ENCODE assay signal across 10 mouse cellular contexts in genomic region chr19:47461838-47462237, GRCm38 (mm10). TPM values are rescaled to one million over a fixed set of nuclear protein-coding genes. Genes with fewer than 3 reads are reported as not detected.
A peak's percentile ranks its signal among the peaks of the same experiment; 100 is the strongest.
DNase-seq lines count a peak whose midpoint lies in the region; ATAC-seq and TF ChIP-seq lines count a peak whose summit lies in the region.
"Had no signal": no experiment of that assay in that cellular context is flagged by ENCODE, and none has a peak within 500 bp of the region (broad histone marks: within the 10 kb centered on the region; RNA-seq: fewer than 3 reads in every experiment).

No protein-coding gene starts in this region.

- no peak overlapping the region for H3ac ChIP-seq in myocyte (ENCODE audit: control insufficient read depth, insufficient read length)

- H3K79me2 ChIP-seq in myocyte (ENCODE audit: control insufficient read depth, insufficient read depth) = peaks cover 46% of the 10 kb centered on the region

- peak overlapping the region; percentile 91 for H3K27ac ChIP-seq in gastrocnemius, adult 2 months
- no peak overlapping the region for H3K27ac ChIP-seq in liver, embryonic 11.5 days (ENCODE audit: low read depth, low read length)
- H3K27ac ChIP-seq in hindbrain, embryonic 12.5 days = no peak overlapping the region
- no peak overlapping the region for H3K27ac ChIP-seq in thymus, adult 2 months (ENCODE audit: control insufficient read depth, insufficient read depth, low read length)
- H3K27ac ChIP-seq: midbrain, embryonic 12.5 days had no signal

- peak; percentile 48 for TF ChIP-seq CTCF in gastrocnemius, adult 2 months (IDR thresholded peaks at IDR 0.05)
- TF ChIP-seq CTCF in thymus, adult 2 months (IDR thresholded peaks at IDR 0.05; ENCODE audit: borderline replicate concordance, control insufficient read depth, extremely low read depth, insufficient read depth, low read length, poor library complexity) = no peak

- intact Hi-C loops in gastrocnemius, adult 2 months (cut with DNase I) = loop anchor here (5.0 kb wide), 2 partner anchors 60 to 80 kb away; no protein-coding TSS in a partner anchor
- intact Hi-C loops in gastrocnemius, postnatal 36 days (cut with DNase I) = loop anchor here (5.0 kb wide), 1 partner anchor 60 kb away; no protein-coding TSS in a partner anchor

- no peak for ATAC-seq in liver, embryonic 11.5 days (replicated peaks; ENCODE audit: low FRiP score)
- ATAC-seq in hindbrain, embryonic 12.5 days (ENCODE audit: low FRiP score) = no peak

- DNase-seq in gastrocnemius, adult 2 months = peak; percentile 22
- no peak for DNase-seq in gastrocnemius, postnatal 36 days
- no peak for DNase-seq in liver, embryonic 11.5 days (ENCODE audit: low spot score)
- no peak for DNase-seq in liver
- DNase-seq in thymus, adult 2 months = no peak
- DNase-seq in left cerebral cortex, adult 9 months (ENCODE audit: low spot score in 2 of 2) = no peak
- DNase-seq: right cerebral cortex, adult 18-20 months had no signal

- H3K9ac ChIP-seq in liver, embryonic 11.5 days (ENCODE audit: low read depth, low read length) = no peak overlapping the region
- H3K9ac ChIP-seq in hindbrain, embryonic 12.5 days = no peak overlapping the region
- H3K9ac ChIP-seq: midbrain, embryonic 12.5 days had no signal

- H3K4me1 ChIP-seq in liver, embryonic 11.5 days (replicated peaks; ENCODE audit: control insufficient read depth, insufficient read depth, low read length) = peaks cover 40% of the 10 kb centered on the region
- H3K4me1 ChIP-seq in hindbrain, embryonic 12.5 days = peaks cover 60% of the 10 kb centered on the region
- H3K4me1 ChIP-seq in thymus, adult 2 months (replicated peaks; ENCODE audit: control insufficient read depth, insufficient read depth, low read length) = peaks cover 47% of the 10 kb centered on the region

- H3K4me2 ChIP-seq in liver, embryonic 11.5 days = peak overlapping the region; percentile 97; the same call in 1 of the 2 replicates
- H3K4me2 ChIP-seq in hindbrain, embryonic 12.5 days (replicated peaks) = peak overlapping the region; percentile 86; the same call in 1 of the 2 replicates
- H3K4me2 ChIP-seq in myocyte (ENCODE audit: low read depth) = peak overlapping the region; percentile 98

- TF ChIP-seq POLR2A in myocyte (IDR thresholded peaks at IDR 0.05; ENCODE audit: insufficient read length, low read depth) = no peak
- no peak for TF ChIP-seq POLR2A in thymus, adult 2 months (IDR thresholded peaks at IDR 0.05; ENCODE audit: control insufficient read depth, extremely low read depth, insufficient read depth, low read length, poor library complexity)

- peak overlapping the region; percentile 28; the same call in 1 of the 2 replicates for H3K4me3 ChIP-seq in gastrocnemius, adult 2 months
- H3K4me3 ChIP-seq in liver, embryonic 11.5 days (ENCODE audit: low read depth, low read length) = no peak overlapping the region
- no peak overlapping the region for H3K4me3 ChIP-seq in hindbrain, embryonic 12.5 days
- peak overlapping the region; percentile 98 for H3K4me3 ChIP-seq in myocyte
- H3K4me3 ChIP-seq in thymus, adult 2 months (ENCODE audit: control insufficient read depth, insufficient read depth, low read length) = no peak overlapping the region

- H3K9me3 ChIP-seq in liver, embryonic 11.5 days (ENCODE audit: control insufficient read depth, low read length) = no peaks in the 10 kb centered on the region
- no peaks in the 10 kb centered on the region for H3K9me3 ChIP-seq in hindbrain, embryonic 12.5 days (replicated peaks)

- no peaks in the 10 kb centered on the region for H3K36me3 ChIP-seq in liver, embryonic 11.5 days (ENCODE audit: control insufficient read depth, insufficient read depth, low read length)
- no peaks in the 10 kb centered on the region for H3K36me3 ChIP-seq in hindbrain, embryonic 12.5 days
- no peaks in the 10 kb centered on the region for H3K36me3 ChIP-seq in myocyte (ENCODE audit: control insufficient read depth, insufficient read depth)
- H3K36me3 ChIP-seq in thymus, adult 2 months (ENCODE audit: control insufficient read depth, insufficient read depth, low read length) = no peaks in the 10 kb centered on the region
- H3K36me3 ChIP-seq: midbrain, embryonic 12.5 days had no signal

- WGBS in liver, embryonic 11.5 days = 90% methylated on average over 3 of the region's 3 CpGs
- WGBS in hindbrain, embryonic 12.5 days = 91% methylated on average over 3 of the region's 3 CpGs
- WGBS in thymus, adult 2 months = 96% methylated on average over 3 of the region's 3 CpGs

- no peaks in the 10 kb centered on the region for H3K27me3 ChIP-seq in liver, embryonic 11.5 days (replicated peaks; ENCODE audit: control insufficient read depth, insufficient read depth, low read length)
- H3K27me3 ChIP-seq in hindbrain, embryonic 12.5 days = no peaks in the 10 kb centered on the region
- H3K27me3 ChIP-seq in myocyte (ENCODE audit: control insufficient read depth, insufficient read depth, insufficient read length) = no peaks in the 10 kb centered on the region
- H3K27me3 ChIP-seq in thymus, adult 2 months (ENCODE audit: control insufficient read depth, insufficient read depth, low read length) = no peaks in the 10 kb centered on the region

TF ChIP-seq in myocyte, 11 proteins besides CTCF, POLR2A, EP300 and RAD21:
- TF ChIP-seq SRF (IDR thresholded peaks at IDR 0.05; ENCODE audit: control insufficient read depth, insufficient read length, low read depth) (no peak), MYOG (IDR thresholded peaks at IDR 0.05; ENCODE audit: control insufficient read depth in 1 of 3, insufficient read depth in 1 of 3, insufficient read length in 2 of 3, low read depth in 2 of 3) (no peak), MAX (IDR thresholded peaks at IDR 0.05; ENCODE audit: low read depth) (no peak), TCF3 (IDR thresholded peaks at IDR 0.05; ENCODE audit: insufficient read length, low read depth) (no peak), USF1 (IDR thresholded peaks at IDR 0.05; ENCODE audit: low read depth) (no peak), POLR2AphosphoS2 (IDR thresholded peaks at IDR 0.05; ENCODE audit: insufficient read length, low read depth) (no peak), TCF12 (IDR thresholded peaks at IDR 0.05; ENCODE audit: insufficient read depth, poor library complexity, severe bottlenecking) (no peak), MYOD1 (IDR thresholded peaks at IDR 0.05; ENCODE audit: control insufficient read depth in 1 of 3, insufficient read length in 2 of 3, low read depth in 2 of 3) (no peak), CEBPB (IDR thresholded peaks at IDR 0.05; ENCODE audit: insufficient read depth, poor library complexity, severe bottlenecking) (no peak), REST (IDR thresholded peaks at IDR 0.05; ENCODE audit: insufficient read depth, insufficient read length) (no peak), E2F4 (IDR thresholded peaks at IDR 0.05; ENCODE audit: insufficient read depth) (no peak)

RNA-seq across cellular contexts. Expression of gene Sh3pxd2a, which starts 2.4 kb away (rescaled TPM):
- total RNA-seq in gastrocnemius, adult 2 months (2021) = 10 to 100 TPM; 37.7 to 44.7 TPM
- total RNA-seq in gastrocnemius, postnatal 36 days (2021) = 10 to 100 TPM; 35.5 to 36.6 TPM
- 2.9 and 3.6 TPM in 2 replicates for polyA plus RNA-seq in liver, embryonic 11.5 days (2014; fragmentation: Nextera tagmentation; extraction: Ambion mirVana)
- polyA plus RNA-seq in hindbrain, embryonic 12.5 days (2016; fragmentation: Nextera tagmentation; extraction: Ambion mirVana) = 3.9 and 5.4 TPM in 2 replicates
- polyA plus RNA-seq in myocyte (2012; fragmentation: generic; extraction: Trizol) = 59.5 TPM
- 19.4 and 21.0 TPM in 2 replicates for polyA plus RNA-seq in thymus, adult 2 months (2012; rRNA removed)

Comparison
In these comparisons a context has a peak if more than half of its experiments do, and no peak if none do; other contexts are left out.
1. H3K4me3 ChIP-seq: peak in gastrocnemius, adult 2 months (single experiment) and myocyte (single experiment); none in liver, embryonic 11.5 days (single experiment), hindbrain, embryonic 12.5 days (single experiment) and thymus, adult 2 months (single experiment).
2. Peak in every context shown above with its lines, with median percentiles within 50 percentile points of each other: H3K4me2 ChIP-seq.